Mouse (Mus musculus) thymus, adult 2 months (tissue): ENCODE results near the gene Psmc3ip.

Source experiments
- CTCF ChIP-seq: fragments of 200-500 bp; IDR thresholded peaks from 2 replicates; pipeline ENCODE4 v1.5.1; 2012; ENCODE audit warnings: mild to moderate bottlenecking, control low read depth, low read length, moderate library complexity, borderline replicate concordance; ENCODE audit not compliant: control insufficient read depth, poor library complexity, insufficient read depth; ENCODE audit errors: extremely low read depth
- POLR2A ChIP-seq: fragments of 200-500 bp; IDR thresholded peaks from 2 replicates; pipeline ENCODE4 v1.6.1; 2012; ENCODE audit warnings: mild to moderate bottlenecking, low read length, control low read depth, moderate library complexity; ENCODE audit not compliant: control insufficient read depth, poor library complexity, insufficient read depth; ENCODE audit errors: extremely low read depth

- TF ChIP-seq CTCF = no peak
- no peak for TF ChIP-seq POLR2A
These were observed 30.8 kb downstream of the Psmc3ip start for GRCm38 (mm10) chr11:101064462-101064861.
